ENCODE assay signal across 8 mouse cellular contexts in genomic region chr7:12961511-12962141, GRCm38 (mm10). TPM values are rescaled to one million over a fixed set of nuclear protein-coding genes. Genes with fewer than 3 reads are reported as not detected.
DNase-seq lines count a peak whose midpoint lies in the region; ATAC-seq and TF ChIP-seq lines count a peak whose summit lies in the region.

No protein-coding gene starts in this region.

- H3K4me3 ChIP-seq in embryonic facial prominence, embryonic 15.5 days (replicated peaks) = peak overlapping the region; percentile 50
- peak overlapping the region; percentile 61 for H3K4me3 ChIP-seq in heart, embryonic 11.5 days (ENCODE audit: low read depth, low read length)
- peak overlapping the region; percentile 48 for H3K4me3 ChIP-seq in kidney, embryonic 14.5 days (ENCODE audit: low read length)
- H3K4me3 ChIP-seq in liver, embryonic 12.5 days = peak overlapping the region; percentile 68
- peak overlapping the region; percentile 47 for H3K4me3 ChIP-seq in myocyte
- peak overlapping the region; percentile 57 for H3K4me3 ChIP-seq in stomach, embryonic 15.5 days (replicated peaks)

- no peaks in the 10 kb centered on the region for H3K79me2 ChIP-seq in myocyte (ENCODE audit: control insufficient read depth, insufficient read depth)

- H3ac ChIP-seq in myocyte (ENCODE audit: control insufficient read depth, insufficient read length) = peak overlapping the region; percentile 31

- H3K27ac ChIP-seq in embryonic facial prominence, embryonic 15.5 days (replicated peaks) = peak overlapping the region; percentile 92
- peak overlapping the region; percentile 88 for H3K27ac ChIP-seq in heart, embryonic 11.5 days (ENCODE audit: low read depth, low read length)
- peak overlapping the region; percentile 75 for H3K27ac ChIP-seq in kidney, embryonic 14.5 days (ENCODE audit: low read depth, low read length)
- H3K27ac ChIP-seq in liver, embryonic 12.5 days = peak overlapping the region; percentile 75
- peak overlapping the region; percentile 88 for H3K27ac ChIP-seq in stomach, embryonic 15.5 days

- H3K9ac ChIP-seq in embryonic facial prominence, embryonic 15.5 days = peak overlapping the region; percentile 50
- peak overlapping the region; percentile 80 for H3K9ac ChIP-seq in heart, embryonic 11.5 days (ENCODE audit: low read depth, low read length)
- peak overlapping the region; percentile 57 for H3K9ac ChIP-seq in kidney, embryonic 14.5 days (ENCODE audit: low read depth, low read length)
- peak overlapping the region; percentile 72 for H3K9ac ChIP-seq in liver, embryonic 12.5 days
- peak overlapping the region; percentile 61 for H3K9ac ChIP-seq in stomach, embryonic 15.5 days

- peak; percentile 79 for ATAC-seq in embryonic facial prominence, embryonic 15.5 days (ENCODE audit: insufficient number of reproducible peaks, low FRiP score, low TSS enrichment, low read depth)
- peak; percentile 43 for ATAC-seq in heart, embryonic 11.5 days (replicated peaks; ENCODE audit: insufficient number of reproducible peaks, low FRiP score, low TSS enrichment)
- ATAC-seq in kidney, embryonic 14.5 days (ENCODE audit: low FRiP score, low TSS enrichment) = peak; percentile 58
- peak; percentile 39 for ATAC-seq in liver, embryonic 12.5 days
- ATAC-seq in stomach, embryonic 15.5 days (ENCODE audit: insufficient read depth, low FRiP score, low read depth) = peak; percentile 56; the same call in 1 of the 2 replicates

- no peaks in the 10 kb centered on the region for H3K36me3 ChIP-seq in embryonic facial prominence, embryonic 15.5 days
- H3K36me3 ChIP-seq in heart, embryonic 11.5 days (ENCODE audit: control insufficient read depth, insufficient read depth, low read length) = no peaks in the 10 kb centered on the region
- no peaks in the 10 kb centered on the region for H3K36me3 ChIP-seq in kidney, embryonic 14.5 days (ENCODE audit: control insufficient read depth, insufficient read depth, low read length)
- no peaks in the 10 kb centered on the region for H3K36me3 ChIP-seq in liver, embryonic 12.5 days
- no peaks in the 10 kb centered on the region for H3K36me3 ChIP-seq in myocyte (ENCODE audit: control insufficient read depth, insufficient read depth)
- H3K36me3 ChIP-seq in stomach, embryonic 15.5 days = no peaks in the 10 kb centered on the region

- peak; percentile 67 for DNase-seq in A20 (ENCODE audit: low read depth, low spot score)
- DNase-seq in adrenal gland, adult 8-10 months = peak; percentile 33

- TF ChIP-seq POLR2A in myocyte (IDR thresholded peaks at IDR 0.05; ENCODE audit: insufficient read length, low read depth) = peak; percentile 11

- no peaks in the 10 kb centered on the region for H3K9me3 ChIP-seq in embryonic facial prominence, embryonic 15.5 days (replicated peaks)
- no peaks in the 10 kb centered on the region for H3K9me3 ChIP-seq in heart, embryonic 11.5 days (replicated peaks; ENCODE audit: control insufficient read depth, low read length)
- H3K9me3 ChIP-seq in kidney, embryonic 14.5 days (ENCODE audit: control insufficient read depth, low read length) = no peaks in the 10 kb centered on the region
- H3K9me3 ChIP-seq in liver, embryonic 12.5 days (replicated peaks) = no peaks in the 10 kb centered on the region
- H3K9me3 ChIP-seq in stomach, embryonic 15.5 days = no peaks in the 10 kb centered on the region

- WGBS in embryonic facial prominence, embryonic 15.5 days = 1% methylated on average over 29 of the region's 29 CpGs
- WGBS in heart, embryonic 11.5 days (ENCODE audit: insufficient replicate concordance) = 6% methylated on average over 29 of the region's 29 CpGs
- 3% methylated on average over 29 of the region's 29 CpGs for WGBS in kidney, embryonic 14.5 days
- WGBS in liver, embryonic 12.5 days (ENCODE audit: insufficient replicate concordance) = 3% methylated on average over 29 of the region's 29 CpGs
- WGBS in stomach, embryonic 15.5 days = 2% methylated on average over 29 of the region's 29 CpGs

- peak overlapping the region; percentile 72 for H3K4me2 ChIP-seq in embryonic facial prominence, embryonic 15.5 days (replicated peaks)
- peak overlapping the region; percentile 76 for H3K4me2 ChIP-seq in heart, embryonic 11.5 days
- peak overlapping the region; percentile 68 for H3K4me2 ChIP-seq in kidney, embryonic 14.5 days (replicated peaks; ENCODE audit: low read depth, low read length)
- H3K4me2 ChIP-seq in liver, embryonic 12.5 days = peak overlapping the region; percentile 80
- H3K4me2 ChIP-seq in myocyte (ENCODE audit: low read depth) = peak overlapping the region; percentile 93
- peak overlapping the region; percentile 70 for H3K4me2 ChIP-seq in stomach, embryonic 15.5 days

- peaks cover 10% of the 10 kb centered on the region for H3K4me1 ChIP-seq in embryonic facial prominence, embryonic 15.5 days
- peaks cover 5% of the 10 kb centered on the region for H3K4me1 ChIP-seq in heart, embryonic 11.5 days (ENCODE audit: control insufficient read depth, insufficient read depth, low read length)
- H3K4me1 ChIP-seq in kidney, embryonic 14.5 days (ENCODE audit: control insufficient read depth, insufficient read depth, low read length) = peaks cover 10% of the 10 kb centered on the region; the same call in 1 of the 2 replicates
- peaks cover 37% of the 10 kb centered on the region for H3K4me1 ChIP-seq in liver, embryonic 12.5 days
- H3K4me1 ChIP-seq in stomach, embryonic 15.5 days = peaks cover 8% of the 10 kb centered on the region; the same call in 1 of the 2 replicates

- H3K27me3 ChIP-seq in embryonic facial prominence, embryonic 15.5 days = no peaks in the 10 kb centered on the region
- H3K27me3 ChIP-seq in heart, embryonic 11.5 days (ENCODE audit: control insufficient read depth, insufficient read depth, low read length) = no peaks in the 10 kb centered on the region
- H3K27me3 ChIP-seq in kidney, embryonic 14.5 days (ENCODE audit: control insufficient read depth, insufficient read depth, low read length) = no peaks in the 10 kb centered on the region
- no peaks in the 10 kb centered on the region for H3K27me3 ChIP-seq in liver, embryonic 12.5 days (replicated peaks)
- H3K27me3 ChIP-seq in myocyte (ENCODE audit: control insufficient read depth, insufficient read depth, insufficient read length) = no peaks in the 10 kb centered on the region
- no peaks in the 10 kb centered on the region for H3K27me3 ChIP-seq in stomach, embryonic 15.5 days (replicated peaks)

TF ChIP-seq in myocyte, 11 proteins besides CTCF, POLR2A, EP300 and RAD21 (continues in another document):
- no peak for TF ChIP-seq TCF12 (IDR thresholded peaks at IDR 0.05; ENCODE audit: insufficient read depth, poor library complexity, severe bottlenecking)

RNA-seq across cellular contexts. Expression of gene Zfp324, which starts 4.0 kb away (rescaled TPM):
- 10 to 100 TPM; 11.9 to 15.8 (median 13.8) TPM for total RNA-seq in adrenal gland, adult 8-10 months (2022)
- polyA plus RNA-seq in embryonic facial prominence, embryonic 15.5 days (2015; fragmentation: Nextera tagmentation; extraction: Ambion mirVana) = 12.9 and 14.0 TPM in 2 replicates
- 6.8 and 7.1 TPM in 2 replicates for polyA plus RNA-seq in heart, embryonic 11.5 days (2014; fragmentation: Nextera tagmentation; extraction: Ambion mirVana)
- 6.9 and 9.3 TPM in 2 replicates for polyA plus RNA-seq in kidney, embryonic 14.5 days (2014; fragmentation: Nextera tagmentation; extraction: Ambion mirVana)
- polyA plus RNA-seq in liver, embryonic 12.5 days (2016; fragmentation: Nextera tagmentation; extraction: Ambion mirVana) = 4.4 and 5.1 TPM in 2 replicates
- polyA plus RNA-seq in myocyte (2012; fragmentation: generic; extraction: Trizol) = 1.9 TPM
- 8.9 and 10.3 TPM in 2 replicates for polyA plus RNA-seq in stomach, embryonic 15.5 days (2015; fragmentation: Nextera tagmentation; extraction: Ambion mirVana)

RNA-seq across cellular contexts. Expression of gene Zfp446, which starts 16.0 kb away (rescaled TPM):
- 10 to 100 TPM in 2 of 4 experiments, 1 to 10 TPM in 2; 6.9 to 12.6 (median 10.1) TPM for total RNA-seq in adrenal gland, adult 8-10 months (2022)
- 8.6 and 10.7 TPM in 2 replicates for polyA plus RNA-seq in embryonic facial prominence, embryonic 15.5 days (2015; fragmentation: Nextera tagmentation; extraction: Ambion mirVana)
- polyA plus RNA-seq in heart, embryonic 11.5 days (2014; fragmentation: Nextera tagmentation; extraction: Ambion mirVana) = 4.3 and 5.5 TPM in 2 replicates
- polyA plus RNA-seq in kidney, embryonic 14.5 days (2014; fragmentation: Nextera tagmentation; extraction: Ambion mirVana) = 6.2 and 10.7 TPM in 2 replicates
- 5.4 and 5.7 TPM in 2 replicates for polyA plus RNA-seq in liver, embryonic 12.5 days (2016; fragmentation: Nextera tagmentation; extraction: Ambion mirVana)
- polyA plus RNA-seq in myocyte (2012; fragmentation: generic; extraction: Trizol) = 1.7 TPM
- polyA plus RNA-seq in stomach, embryonic 15.5 days (2015; fragmentation: Nextera tagmentation; extraction: Ambion mirVana) = 6.9 and 8.4 TPM in 2 replicates

RNA-seq across cellular contexts. Expression of gene Rnf225, which starts 34.4 kb away (rescaled TPM):
- under 1 TPM; 0.20 to 0.38 (median 0.34) TPM for total RNA-seq in adrenal gland, adult 8-10 months (2022)
- 2.6 and 2.8 TPM in 2 replicates for polyA plus RNA-seq in embryonic facial prominence, embryonic 15.5 days (2015; fragmentation: Nextera tagmentation; extraction: Ambion mirVana)
- 0.53 and 0.65 TPM in 2 replicates for polyA plus RNA-seq in heart, embryonic 11.5 days (2014; fragmentation: Nextera tagmentation; extraction: Ambion mirVana)
- 0.47 and 0.76 TPM in 2 replicates for polyA plus RNA-seq in kidney, embryonic 14.5 days (2014; fragmentation: Nextera tagmentation; extraction: Ambion mirVana)
- polyA plus RNA-seq in liver, embryonic 12.5 days (2016; fragmentation: Nextera tagmentation; extraction: Ambion mirVana) = 0.24 and 0.43 TPM in 2 replicates
- polyA plus RNA-seq in myocyte (2012; fragmentation: generic; extraction: Trizol) = 0.91 TPM
- polyA plus RNA-seq in stomach, embryonic 15.5 days (2015; fragmentation: Nextera tagmentation; extraction: Ambion mirVana) = 1.0 and 1.3 TPM in 2 replicates

RNA-seq across cellular contexts. Expression of gene Slc27a5, which starts 36.4 kb away (rescaled TPM):
- under 1 TPM in 2 of 4 experiments, not detected in 2; 0.18 to 0.32 TPM for total RNA-seq in adrenal gland, adult 8-10 months (2022)
- 0.20 TPM in 1 of 2 replicates, not detected in the other for polyA plus RNA-seq in embryonic facial prominence, embryonic 15.5 days (2015; fragmentation: Nextera tagmentation; extraction: Ambion mirVana)
- polyA plus RNA-seq in heart, embryonic 11.5 days (2014; fragmentation: Nextera tagmentation; extraction: Ambion mirVana) = not detected in 2 replicates
- not detected in 2 replicates for polyA plus RNA-seq in kidney, embryonic 14.5 days (2014; fragmentation: Nextera tagmentation; extraction: Ambion mirVana)
- polyA plus RNA-seq in liver, embryonic 12.5 days (2016; fragmentation: Nextera tagmentation; extraction: Ambion mirVana) = 1.3 and 1.5 TPM in 2 replicates
- not detected for polyA plus RNA-seq in myocyte (2012; fragmentation: generic; extraction: Trizol)
- polyA plus RNA-seq in stomach, embryonic 15.5 days (2015; fragmentation: Nextera tagmentation; extraction: Ambion mirVana) = 0.64 and 1.8 TPM in 2 replicates

RNA-seq across cellular contexts. Expression of gene Trim28, which starts 37.3 kb away (rescaled TPM):
- 100 to 1,000 TPM; 223 to 300 (median 260) TPM for total RNA-seq in adrenal gland, adult 8-10 months (2022)
- polyA plus RNA-seq in embryonic facial prominence, embryonic 15.5 days (2015; fragmentation: Nextera tagmentation; extraction: Ambion mirVana) = 279 and 290 TPM in 2 replicates
- polyA plus RNA-seq in heart, embryonic 11.5 days (2014; fragmentation: Nextera tagmentation; extraction: Ambion mirVana) = 252 and 256 TPM in 2 replicates
- 433 and 514 TPM in 2 replicates for polyA plus RNA-seq in kidney, embryonic 14.5 days (2014; fragmentation: Nextera tagmentation; extraction: Ambion mirVana)
- polyA plus RNA-seq in liver, embryonic 12.5 days (2016; fragmentation: Nextera tagmentation; extraction: Ambion mirVana) = 201 and 203 TPM in 2 replicates
- 252 TPM for polyA plus RNA-seq in myocyte (2012; fragmentation: generic; extraction: Trizol)
- 216 and 252 TPM in 2 replicates for polyA plus RNA-seq in stomach, embryonic 15.5 days (2015; fragmentation: Nextera tagmentation; extraction: Ambion mirVana)

Comparison
In these comparisons a context has a peak if more than half of its experiments do, and no peak if none do; other contexts are left out.
1. Peak in every context shown above with its lines: DNase-seq, ATAC-seq, H3K4me3 ChIP-seq and H3K27ac ChIP-seq.